Mouse (Mus musculus) retina, postnatal 7 days (tissue): Measurements from ENCODE around the gene Naglu.
"Not testable (repeated sequence)": the region's sequence is repeated elsewhere in the genome, so short reads cannot be mapped to it uniquely, and the experiment has no call there.

ENCODE experiments used
- DNase-seq: peaks from one replicate; pipeline ENCODE4 v3.0.0-alpha.2; 2012; ENCODE audit warnings: low read depth, low spot score

Gene Naglu

DNA sequence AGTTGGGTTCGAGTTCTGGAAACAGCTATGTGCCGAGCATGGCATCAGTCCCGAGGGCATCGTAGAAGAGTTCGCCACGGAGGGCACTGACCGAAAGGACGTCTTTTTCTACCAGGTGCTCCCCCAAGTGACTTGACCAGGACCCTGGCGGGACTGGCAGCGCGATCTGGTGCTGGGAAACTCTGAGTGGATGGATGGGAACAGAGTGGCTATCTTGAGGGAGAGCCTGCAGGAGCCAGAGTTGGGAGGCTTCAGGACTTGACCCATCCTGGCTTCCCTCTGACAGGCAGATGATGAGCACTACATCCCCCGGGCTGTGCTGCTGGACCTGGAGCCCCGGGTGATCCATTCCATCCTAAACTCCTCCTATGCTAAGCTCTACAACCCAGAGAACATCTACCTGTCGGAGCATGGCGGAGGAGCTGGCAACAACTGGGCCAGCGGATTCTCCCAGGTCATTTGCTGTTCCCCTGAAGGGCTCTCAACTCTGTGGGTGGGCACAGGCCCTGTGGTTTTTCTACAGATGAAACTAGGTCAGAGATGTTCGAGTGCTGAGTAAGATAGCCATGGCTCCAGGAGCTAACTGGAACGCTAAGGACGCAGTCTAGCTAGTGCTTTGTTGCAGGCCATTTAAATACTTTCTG, 50.9 kb downstream of the Naglu start:
- no peak for DNase-seq

- not testable (repeated sequence) for DNase-seq
Measured at GRCm38 (mm10) chr11:101124494-101124893, 54.7 kb downstream of the Naglu start.

DNA sequence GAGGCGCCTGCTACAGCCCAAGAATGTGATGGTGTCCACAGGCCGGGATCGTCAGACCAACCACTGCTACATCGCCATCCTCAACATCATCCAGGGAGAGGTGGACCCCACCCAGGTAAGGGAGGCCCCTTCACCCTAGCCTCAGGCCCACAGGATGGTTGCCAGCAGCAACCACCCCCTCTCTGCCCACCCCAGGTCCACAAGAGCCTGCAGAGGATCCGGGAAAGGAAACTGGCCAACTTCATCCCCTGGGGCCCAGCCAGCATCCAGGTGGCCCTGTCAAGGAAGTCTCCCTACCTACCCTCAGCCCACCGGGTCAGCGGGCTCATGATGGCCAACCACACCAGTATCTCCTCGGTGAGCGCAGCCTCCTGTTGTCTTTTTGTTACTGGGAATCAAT, 55.2 kb downstream of the Naglu start:
- not testable (repeated sequence) for DNase-seq

- DNase-seq = no peak
Measured at GRCm38 (mm10) chr11:101127075-101127474, 57.3 kb downstream of the Naglu start.
